Mouse (Mus musculus): ENCODE data around the gene Otud7b. TPM values are rescaled to one million over a fixed set of nuclear protein-coding genes. Genes with fewer than 3 reads are reported as not detected.

Otud7b gene
- polyA plus RNA-seq (2015; fragmentation: Nextera tagmentation; extraction: Ambion mirVana): 21.0 and 24.7 TPM in 2 replicates

GRCm38 (mm10) chr3:96104261-96105065 lies at the start of gene Otud7b:
Gene Otud7b (plus strand): TSS chr3:96104527.
- peak within 1 kb of the TSS; percentile 94 for H3K4me3 ChIP-seq
- peaks cover 19% of the 10 kb centered on the region for H3K4me1 ChIP-seq
- no peaks in the 10 kb centered on the region for H3K9me3 ChIP-seq
- WGBS: under 1% methylated on average over 80 of the region's 84 CpGs
- peak within 1 kb of the TSS; percentile 84 for H3K9ac ChIP-seq
- ATAC-seq (ENCODE audit: insufficient number of reproducible peaks, low FRiP score, low TSS enrichment, low read depth): peak; percentile 86
- H3K27me3 ChIP-seq: no peaks in the 10 kb centered on the region
- peak within 1 kb of the TSS; percentile 95 for H3K27ac ChIP-seq
- H3K4me2 ChIP-seq: peak within 1 kb of the TSS; percentile 76
- H3K36me3 ChIP-seq: no peaks in the 10 kb centered on the region

- Histone ChIP-seq H3K27me3 (no peaks in the 10 kb centered on the region), H3K36me3 (peaks cover 8% of the 10 kb centered on the region), H3K4me3 (no peak overlapping the region), H3K9me3 (no peaks in the 10 kb centered on the region), H3K4me1 (peaks cover 7% of the 10 kb centered on the region; the same call in 1 of the 2 replicates), H3K4me2 (no peak overlapping the region), H3K27ac (no peak overlapping the region), H3K9ac (no peak overlapping the region)
- WGBS: 80% methylated on average over 6 of the region's 6 CpGs
- ATAC-seq (ENCODE audit: insufficient number of reproducible peaks, low FRiP score, low TSS enrichment, low read depth): no peak
Observed at GRCm38 (mm10) chr3:96055294-96055693, 49.0 kb upstream of the Otud7b start.

- peaks cover 6% of the 10 kb centered on the region for H3K36me3 ChIP-seq
- H3K9ac ChIP-seq: no peak overlapping the region
- ATAC-seq (ENCODE audit: insufficient number of reproducible peaks, low FRiP score, low TSS enrichment, low read depth): no peak
- H3K27ac ChIP-seq: no peak overlapping the region
- no peak overlapping the region for H3K4me3 ChIP-seq
- H3K27me3 ChIP-seq: no peaks in the 10 kb centered on the region
- H3K4me1 ChIP-seq: peaks cover 7% of the 10 kb centered on the region; the same call in 1 of the 2 replicates
- no peak overlapping the region for H3K4me2 ChIP-seq
- 80% methylated on average over 4 of the region's 4 CpGs for WGBS
- no peaks in the 10 kb centered on the region for H3K9me3 ChIP-seq
Observed at GRCm38 (mm10) chr3:96056031-96056430, 48.3 kb upstream of the Otud7b start.

GRCm38 (mm10) chr3:96057747-96058204 lies 46.6 kb upstream of the Otud7b start:
- Histone ChIP-seq H3K4me2 (peak overlapping the region; percentile 73), H3K27ac (peak overlapping the region; percentile 92), H3K4me1 (peaks cover 7% of the 10 kb centered on the region; the same call in 1 of the 2 replicates), H3K4me3 (peak overlapping the region; percentile 72), H3K36me3 (peaks cover 4% of the 10 kb centered on the region; the same call in 1 of the 2 replicates), H3K9ac (peak overlapping the region; percentile 60), H3K27me3 (no peaks in the 10 kb centered on the region), H3K9me3 (no peaks in the 10 kb centered on the region)
- under 1% methylated on average over 26 of the region's 26 CpGs for WGBS
- ATAC-seq (ENCODE audit: insufficient number of reproducible peaks, low FRiP score, low TSS enrichment, low read depth): peak; percentile 87

- H3K9ac ChIP-seq: peak within 1 kb of the TSS; percentile 60
- H3K36me3 ChIP-seq: no peaks in the 10 kb centered on the region
- WGBS: 1% methylated on average over 18 of the region's 18 CpGs
- peaks cover 7% of the 10 kb centered on the region; the same call in 1 of the 2 replicates for H3K4me1 ChIP-seq
- H3K4me3 ChIP-seq: peak within 1 kb of the TSS; percentile 72
- no peaks in the 10 kb centered on the region for H3K9me3 ChIP-seq
- no peaks in the 10 kb centered on the region for H3K27me3 ChIP-seq
- H3K27ac ChIP-seq: peak within 1 kb of the TSS; percentile 92
- ATAC-seq (ENCODE audit: insufficient number of reproducible peaks, low FRiP score, low TSS enrichment, low read depth): peak; percentile 65; the same call in 1 of the 2 replicates
- peak within 1 kb of the TSS; percentile 73 for H3K4me2 ChIP-seq
Observed at GRCm38 (mm10) chr3:96058231-96058896, 46.0 kb upstream of the Otud7b start, which contains the start of gene Vps45. Gene Vps45 (minus strand): TSS chr3:96058466.

GRCm38 (mm10) chr3:96060146-96060545 lies 44.2 kb upstream of the Otud7b start:
- Histone ChIP-seq H3K36me3 (no peaks in the 10 kb centered on the region), H3K27ac (no peak overlapping the region), H3K9ac (no peak overlapping the region), H3K27me3 (no peaks in the 10 kb centered on the region), H3K4me3 (no peak overlapping the region), H3K4me1 (peaks cover 7% of the 10 kb centered on the region; the same call in 1 of the 2 replicates), H3K4me2 (no peak overlapping the region), H3K9me3 (no peaks in the 10 kb centered on the region)
- ATAC-seq (ENCODE audit: insufficient number of reproducible peaks, low FRiP score, low TSS enrichment, low read depth): no peak
- 88% methylated on average over 1 of the region's 1 CpGs for WGBS

GRCm38 (mm10) chr3:96063299-96063698 lies 41.0 kb upstream of the Otud7b start:
- Histone ChIP-seq H3K4me3 (no peak overlapping the region), H3K27ac (no peak overlapping the region), H3K27me3 (no peaks in the 10 kb centered on the region), H3K36me3 (no peaks in the 10 kb centered on the region), H3K9me3 (no peaks in the 10 kb centered on the region), H3K9ac (no peak overlapping the region), H3K4me1 (no peaks in the 10 kb centered on the region; the same call in 1 of the 2 replicates), H3K4me2 (no peak overlapping the region)
- WGBS: 80% methylated on average over 2 of the region's 2 CpGs
- no peak for ATAC-seq (ENCODE audit: insufficient number of reproducible peaks, low FRiP score, low TSS enrichment, low read depth)

GRCm38 (mm10) chr3:96064217-96064616 lies 40.1 kb upstream of the Otud7b start:
- Histone ChIP-seq H3K4me3 (no peak overlapping the region), H3K36me3 (no peaks in the 10 kb centered on the region), H3K27me3 (no peaks in the 10 kb centered on the region), H3K9ac (no peak overlapping the region), H3K9me3 (no peaks in the 10 kb centered on the region), H3K4me1 (no peaks in the 10 kb centered on the region; the same call in 1 of the 2 replicates), H3K4me2 (no peak overlapping the region), H3K27ac (no peak overlapping the region)
- ATAC-seq (ENCODE audit: insufficient number of reproducible peaks, low FRiP score, low TSS enrichment, low read depth): no peak
- WGBS: 89% methylated on average over 3 of the region's 3 CpGs

- H3K4me3 ChIP-seq: no peak overlapping the region
- H3K9me3 ChIP-seq: no peaks in the 10 kb centered on the region
- H3K4me2 ChIP-seq: no peak overlapping the region
- no peak overlapping the region for H3K9ac ChIP-seq
- no peaks in the 10 kb centered on the region; the same call in 1 of the 2 replicates for H3K4me1 ChIP-seq
- no peak for ATAC-seq (ENCODE audit: insufficient number of reproducible peaks, low FRiP score, low TSS enrichment, low read depth)
- no peaks in the 10 kb centered on the region for H3K36me3 ChIP-seq
- H3K27ac ChIP-seq: no peak overlapping the region
- no peaks in the 10 kb centered on the region for H3K27me3 ChIP-seq
- WGBS: 32% methylated on average over 4 of the region's 4 CpGs
Observed at GRCm38 (mm10) chr3:96065147-96065546, 39.2 kb upstream of the Otud7b start.

GRCm38 (mm10) chr3:96065754-96066375 lies 38.5 kb upstream of the Otud7b start:
- H3K27me3 ChIP-seq: no peaks in the 10 kb centered on the region
- H3K4me3 ChIP-seq: peak overlapping the region; percentile 14; the same call in 1 of the 2 replicates
- 46% methylated on average over 20 of the region's 20 CpGs for WGBS
- no peak overlapping the region for H3K27ac ChIP-seq
- no peak overlapping the region for H3K9ac ChIP-seq
- H3K9me3 ChIP-seq: no peaks in the 10 kb centered on the region
- no peaks in the 10 kb centered on the region; the same call in 1 of the 2 replicates for H3K4me1 ChIP-seq
- ATAC-seq (ENCODE audit: insufficient number of reproducible peaks, low FRiP score, low TSS enrichment, low read depth): no peak
- H3K4me2 ChIP-seq: peak overlapping the region; percentile 30
- H3K36me3 ChIP-seq: no peaks in the 10 kb centered on the region

- no peaks in the 10 kb centered on the region for H3K9me3 ChIP-seq
- H3K36me3 ChIP-seq: no peaks in the 10 kb centered on the region
- H3K4me3 ChIP-seq: no peak overlapping the region
- no peak for ATAC-seq (ENCODE audit: insufficient number of reproducible peaks, low FRiP score, low TSS enrichment, low read depth)
- no peak overlapping the region for H3K4me2 ChIP-seq
- H3K4me1 ChIP-seq: no peaks in the 10 kb centered on the region; the same call in 1 of the 2 replicates
- 56% methylated on average over 5 of the region's 5 CpGs for WGBS
- no peak overlapping the region for H3K9ac ChIP-seq
- no peaks in the 10 kb centered on the region for H3K27me3 ChIP-seq
- no peak overlapping the region for H3K27ac ChIP-seq
Observed at GRCm38 (mm10) chr3:96066741-96067140, 37.6 kb upstream of the Otud7b start.

All from limb, embryonic 15.5 days (tissue).